In genomic region chr3:108782364-108782895, GRCm38 (mm10) we compare ENCODE assay signal across 16 mouse cellular contexts. TPM values are rescaled to one million over a fixed set of nuclear protein-coding genes. Genes with fewer than 3 reads are reported as not detected.
DNase-seq lines count a peak whose midpoint lies in the region; ATAC-seq and TF ChIP-seq lines count a peak whose summit lies in the region.
"Had no signal": no experiment of that assay in that cellular context is flagged by ENCODE, and none has a peak within 500 bp of the region (broad histone marks: within the 10 kb centered on the region; RNA-seq: fewer than 3 reads in every experiment).

No protein-coding gene starts in this region.

- H3K4me1 ChIP-seq in heart, embryonic 14.5 days (ENCODE audit: control insufficient read depth in 2 of 2, insufficient read depth in 2 of 2, low read length in 2 of 2) = peaks cover 7 to 8% of the 10 kb centered on the region in 2 experiments; a peak in 2 of 4 replicates
- H3K4me1 ChIP-seq in lung, embryonic 16.5 days (replicated peaks; ENCODE audit: control insufficient read depth, insufficient read depth, low read length) = peaks cover 12% of the 10 kb centered on the region
- H3K4me1 ChIP-seq in intestine, embryonic 15.5 days (replicated peaks) = peaks cover 2% of the 10 kb centered on the region
- H3K4me1 ChIP-seq in stomach, postnatal 0 days (replicated peaks; ENCODE audit: control insufficient read depth, insufficient read depth) = peaks cover 4% of the 10 kb centered on the region
- H3K4me1 ChIP-seq in hindbrain, embryonic 12.5 days = peaks cover 6% of the 10 kb centered on the region
- H3K4me1 ChIP-seq: liver, embryonic 13.5 days had no signal

- peak; percentile 44 for ATAC-seq in heart, embryonic 14.5 days (ENCODE audit: insufficient number of reproducible peaks, insufficient read depth, low FRiP score, low read depth)
- ATAC-seq in lung, embryonic 16.5 days (ENCODE audit: low read depth) = peak; percentile 15; the same call in 1 of the 2 replicates
- ATAC-seq in intestine, embryonic 15.5 days = peak; percentile 30; the same call in 1 of the 2 replicates
- peak; percentile 53; the same call in 1 of the 2 replicates for ATAC-seq in stomach, postnatal 0 days (ENCODE audit: low FRiP score, low TSS enrichment)
- ATAC-seq in hindbrain, embryonic 12.5 days (ENCODE audit: low FRiP score) = no peak

- intact Hi-C loops in heart, postnatal 36 days (cut with DNase I) = no loop called here

- H3K4me2 ChIP-seq in heart, embryonic 14.5 days (ENCODE audit: low read length) = no peak overlapping the region
- H3K4me2 ChIP-seq in lung, embryonic 16.5 days (ENCODE audit: low read depth, low read length) = no peak overlapping the region
- H3K4me2 ChIP-seq in intestine, embryonic 15.5 days (replicated peaks) = no peak overlapping the region
- H3K4me2 ChIP-seq in stomach, postnatal 0 days (replicated peaks; ENCODE audit: low read depth) = no peak overlapping the region
- H3K4me2 ChIP-seq in hindbrain, embryonic 12.5 days (replicated peaks) = no peak overlapping the region
- H3K4me2 ChIP-seq: liver, embryonic 13.5 days had no signal

- no peak overlapping the region for H3K9ac ChIP-seq in heart, embryonic 14.5 days (ENCODE audit: low read length)
- no peak overlapping the region for H3K9ac ChIP-seq in lung, embryonic 16.5 days (ENCODE audit: low read length)
- H3K9ac ChIP-seq in intestine, embryonic 15.5 days = no peak overlapping the region
- no peak overlapping the region for H3K9ac ChIP-seq in stomach, postnatal 0 days (ENCODE audit: low read length)
- no peak overlapping the region for H3K9ac ChIP-seq in hindbrain, embryonic 12.5 days
- H3K9ac ChIP-seq: liver, embryonic 13.5 days had no signal

- WGBS in heart, embryonic 14.5 days = 46% methylated on average over 6 of the region's 6 CpGs
- 32% methylated on average over 6 of the region's 6 CpGs for WGBS in lung, embryonic 16.5 days
- 27% methylated on average over 6 of the region's 6 CpGs for WGBS in intestine, embryonic 15.5 days
- 28% methylated on average over 6 of the region's 6 CpGs for WGBS in stomach, postnatal 0 days
- WGBS in hindbrain, embryonic 12.5 days = 71% methylated on average over 6 of the region's 6 CpGs

- no peaks in the 10 kb centered on the region for H3K27me3 ChIP-seq in heart, embryonic 14.5 days (ENCODE audit: control insufficient read depth, insufficient read depth, low read length)
- no peaks in the 10 kb centered on the region for H3K27me3 ChIP-seq in lung, embryonic 16.5 days (ENCODE audit: control insufficient read depth, insufficient read depth, low read depth, low read length)
- no peaks in the 10 kb centered on the region for H3K27me3 ChIP-seq in intestine, embryonic 15.5 days (replicated peaks)
- H3K27me3 ChIP-seq in stomach, postnatal 0 days (ENCODE audit: control insufficient read depth, insufficient read depth, low read length) = no peaks in the 10 kb centered on the region
- no peaks in the 10 kb centered on the region for H3K27me3 ChIP-seq in hindbrain, embryonic 12.5 days
- H3K27me3 ChIP-seq: liver, embryonic 13.5 days had no signal

- H3K9me3 ChIP-seq in heart, embryonic 14.5 days (ENCODE audit: control insufficient read depth, low read length) = peaks cover 9% of the 10 kb centered on the region
- peaks cover 4% of the 10 kb centered on the region for H3K9me3 ChIP-seq in lung, embryonic 16.5 days (ENCODE audit: control insufficient read depth, low read length)
- no peaks in the 10 kb centered on the region for H3K9me3 ChIP-seq in intestine, embryonic 15.5 days
- 0 out of 2 replicates have a peak, but pooled peaks cover 2% of the 10 kb centered on the region for H3K9me3 ChIP-seq in stomach, postnatal 0 days (ENCODE audit: control insufficient read depth, low read length)
- 0 out of 2 replicates have a peak, but pooled peaks cover 11% of the 10 kb centered on the region for H3K9me3 ChIP-seq in hindbrain, embryonic 12.5 days (replicated peaks)
- H3K9me3 ChIP-seq: liver, embryonic 13.5 days had no signal

- DNase-seq in heart, postnatal 36 days = no peak
- no peak for DNase-seq in lung, adult 18-20 months
- no peak for DNase-seq in stomach, postnatal 0 days (ENCODE audit: low spot score)
- DNase-seq: cerebellum, adult 11-12 months; kidney, adult 8-10 months; layer of hippocampus, postnatal 36 days; liver, embryonic 13.5 days; right cerebral cortex, postnatal 25 days; thymus, postnatal 4 days had no signal

- H3K36me3 ChIP-seq in heart, embryonic 14.5 days (ENCODE audit: control insufficient read depth, insufficient read depth, low read length) = no peaks in the 10 kb centered on the region
- 0 out of 2 replicates have a peak, but pooled peaks cover 2% of the 10 kb centered on the region for H3K36me3 ChIP-seq in lung, embryonic 16.5 days (ENCODE audit: control insufficient read depth, insufficient read depth, low read length)
- H3K36me3 ChIP-seq in intestine, embryonic 15.5 days = no peaks in the 10 kb centered on the region
- H3K36me3 ChIP-seq in stomach, postnatal 0 days (ENCODE audit: control insufficient read depth, insufficient read depth, low read length) = no peaks in the 10 kb centered on the region
- H3K36me3 ChIP-seq in hindbrain, embryonic 12.5 days = no peaks in the 10 kb centered on the region
- H3K36me3 ChIP-seq: forebrain, embryonic 10.5 days; liver, embryonic 13.5 days had no signal

- TF ChIP-seq CTCF in stomach, postnatal 0 days (IDR thresholded peaks at IDR 0.05; ENCODE audit: low read depth) = no peak

- no peak overlapping the region for H3K4me3 ChIP-seq in heart, embryonic 14.5 days (ENCODE audit: control insufficient read depth in 1 of 2, insufficient read depth in 1 of 2, low read depth in 1 of 2, low read length in 2 of 2)
- no peak overlapping the region for H3K4me3 ChIP-seq in lung, embryonic 16.5 days (ENCODE audit: low read length)
- H3K4me3 ChIP-seq in intestine, embryonic 15.5 days (replicated peaks) = no peak overlapping the region
- H3K4me3 ChIP-seq in stomach, postnatal 0 days (ENCODE audit: low read depth, low read length) = no peak overlapping the region
- no peak overlapping the region for H3K4me3 ChIP-seq in hindbrain, embryonic 12.5 days
- H3K4me3 ChIP-seq: forebrain, embryonic 10.5 days; liver, embryonic 13.5 days; myocyte had no signal

- H3K27ac ChIP-seq in heart, embryonic 14.5 days (replicated peaks in 1 of 2; ENCODE audit: control insufficient read depth in 1 of 2, insufficient read depth in 1 of 2, low read depth in 2 of 2, low read length in 2 of 2) = peak overlapping the region; percentile 55 to 68; a peak in 3 of 4 replicates
- peak overlapping the region; percentile 36 for H3K27ac ChIP-seq in lung, embryonic 16.5 days (ENCODE audit: low read length)
- H3K27ac ChIP-seq in intestine, embryonic 15.5 days = peak overlapping the region; percentile 70
- peak overlapping the region; percentile 81 for H3K27ac ChIP-seq in stomach, postnatal 0 days (replicated peaks)
- no peak overlapping the region for H3K27ac ChIP-seq in hindbrain, embryonic 12.5 days
- H3K27ac ChIP-seq: forebrain, embryonic 10.5 days; liver, embryonic 13.5 days had no signal

- no peak for TF ChIP-seq EP300 in stomach, postnatal 0 days (optimal IDR thresholded peaks at IDR 0.05)

RNA-seq across cellular contexts. Expression of gene Aknad1, which starts 43.0 kb away (rescaled TPM):
- polyA plus RNA-seq in heart, embryonic 14.5 days (2014; fragmentation: Nextera tagmentation; extraction: Ambion mirVana) = not detected in 2 replicates
- total RNA-seq in heart, postnatal 36 days (2021) = not detected
- polyA plus RNA-seq in lung, embryonic 16.5 days (2015; fragmentation: Nextera tagmentation; extraction: Ambion mirVana) = not detected in 2 replicates
- polyA plus RNA-seq in intestine, embryonic 15.5 days (2015; fragmentation: Nextera tagmentation; extraction: Ambion mirVana) = 0.10 TPM in 1 of 2 replicates, not detected in the other
- polyA plus RNA-seq in stomach, postnatal 0 days (2015; fragmentation: Nextera tagmentation; extraction: Ambion mirVana) = 0.30 and 0.85 TPM in 2 replicates
- polyA plus RNA-seq in hindbrain, embryonic 12.5 days (2016; fragmentation: Nextera tagmentation; extraction: Ambion mirVana) = 0.25 and 0.40 TPM in 2 replicates
- polyA plus RNA-seq: forebrain, embryonic 10.5 days; hindbrain, embryonic 11.5 days had no signal

RNA-seq across cellular contexts. Expression of gene Stxbp3, which starts 57.9 kb away (rescaled TPM):
- 28.4 and 31.6 TPM in 2 replicates for polyA plus RNA-seq in heart, embryonic 14.5 days (2014; fragmentation: Nextera tagmentation; extraction: Ambion mirVana)
- total RNA-seq in heart, postnatal 36 days (2021) = 10 to 100 TPM; 23.5 to 29.3 TPM
- 50.7 and 51.5 TPM in 2 replicates for polyA plus RNA-seq in lung, embryonic 16.5 days (2015; fragmentation: Nextera tagmentation; extraction: Ambion mirVana)
- polyA plus RNA-seq in intestine, embryonic 15.5 days (2015; fragmentation: Nextera tagmentation; extraction: Ambion mirVana) = 44.3 and 46.0 TPM in 2 replicates
- 38.6 and 39.3 TPM in 2 replicates for polyA plus RNA-seq in stomach, postnatal 0 days (2015; fragmentation: Nextera tagmentation; extraction: Ambion mirVana)
- polyA plus RNA-seq in hindbrain, embryonic 12.5 days (2016; fragmentation: Nextera tagmentation; extraction: Ambion mirVana) = 23.2 and 25.1 TPM in 2 replicates
